Mouse (Mus musculus) kidney, postnatal 25 days (tissue): Measurements from ENCODE around the gene Chst4.
"Not testable (repeated sequence)": the region's sequence is repeated elsewhere in the genome, so short reads cannot be mapped to it uniquely, and the experiment has no call there.

ENCODE experiments used
- DNase-seq, 2 experiments: peaks; one replicate each; pipeline ENCODE4 v3.0.0; 2021; ENCODE audit warnings: mixed read lengths in 2 of 2

Gene Chst4

DNA sequence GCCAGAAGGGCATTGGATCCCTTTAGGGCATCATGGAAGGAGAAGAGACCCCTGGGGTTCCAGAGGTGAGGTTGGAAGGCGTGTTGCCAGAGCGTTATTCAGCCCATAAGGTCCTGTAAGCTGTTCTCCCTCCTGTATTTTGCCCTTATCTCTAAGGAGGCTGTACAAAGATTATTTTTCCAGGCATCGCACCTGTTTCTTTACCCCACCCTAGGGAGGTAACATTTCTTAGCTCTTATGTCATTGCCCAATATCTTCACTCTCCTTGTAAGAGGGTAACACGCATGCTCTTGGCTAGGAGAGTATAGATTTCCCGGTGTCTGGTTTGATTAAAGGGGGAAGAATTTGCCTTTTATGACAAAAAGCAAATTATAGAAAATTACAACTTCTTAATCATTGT lies at the start of gene Chst4:
Gene Chst4 (minus strand): TSS at position 82 of the 400 bp plus-strand sequence.
- DNase-seq, result no peak

DNA sequence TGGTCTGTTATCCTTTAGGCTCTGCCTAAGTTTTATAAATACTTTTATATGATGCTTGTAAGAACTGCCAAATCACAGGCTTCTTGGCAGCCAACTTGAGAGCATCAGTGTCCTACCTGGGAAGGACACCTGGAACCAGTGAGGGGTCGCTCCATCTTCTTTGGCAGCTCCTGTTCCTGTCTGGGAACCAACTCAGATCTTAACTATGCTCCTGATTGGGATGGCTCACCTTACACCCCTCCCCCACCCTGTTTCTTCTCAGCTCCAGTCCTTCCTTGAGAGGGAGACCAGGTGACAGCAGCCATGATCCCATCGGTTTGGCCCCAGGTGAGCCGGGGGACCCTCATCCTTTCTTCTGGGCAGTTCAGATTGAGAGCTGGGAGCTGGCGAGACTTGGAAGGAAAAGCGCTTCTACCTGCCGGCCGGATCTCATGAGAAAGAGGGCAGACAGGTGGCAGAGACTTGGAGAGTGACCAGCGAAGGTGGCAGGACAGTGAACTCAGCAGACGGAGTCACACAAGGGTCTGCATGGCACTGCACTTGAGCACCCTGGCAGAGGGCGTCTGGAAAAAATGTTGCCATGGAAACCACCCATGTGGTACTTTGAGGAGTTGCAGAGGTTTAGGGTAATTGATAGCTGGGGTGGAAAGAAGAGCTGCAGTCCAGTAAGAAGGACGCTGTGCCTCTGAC lies 43.0 kb upstream of the Chst4 start:
- DNase-seq, result no peak

DNA sequence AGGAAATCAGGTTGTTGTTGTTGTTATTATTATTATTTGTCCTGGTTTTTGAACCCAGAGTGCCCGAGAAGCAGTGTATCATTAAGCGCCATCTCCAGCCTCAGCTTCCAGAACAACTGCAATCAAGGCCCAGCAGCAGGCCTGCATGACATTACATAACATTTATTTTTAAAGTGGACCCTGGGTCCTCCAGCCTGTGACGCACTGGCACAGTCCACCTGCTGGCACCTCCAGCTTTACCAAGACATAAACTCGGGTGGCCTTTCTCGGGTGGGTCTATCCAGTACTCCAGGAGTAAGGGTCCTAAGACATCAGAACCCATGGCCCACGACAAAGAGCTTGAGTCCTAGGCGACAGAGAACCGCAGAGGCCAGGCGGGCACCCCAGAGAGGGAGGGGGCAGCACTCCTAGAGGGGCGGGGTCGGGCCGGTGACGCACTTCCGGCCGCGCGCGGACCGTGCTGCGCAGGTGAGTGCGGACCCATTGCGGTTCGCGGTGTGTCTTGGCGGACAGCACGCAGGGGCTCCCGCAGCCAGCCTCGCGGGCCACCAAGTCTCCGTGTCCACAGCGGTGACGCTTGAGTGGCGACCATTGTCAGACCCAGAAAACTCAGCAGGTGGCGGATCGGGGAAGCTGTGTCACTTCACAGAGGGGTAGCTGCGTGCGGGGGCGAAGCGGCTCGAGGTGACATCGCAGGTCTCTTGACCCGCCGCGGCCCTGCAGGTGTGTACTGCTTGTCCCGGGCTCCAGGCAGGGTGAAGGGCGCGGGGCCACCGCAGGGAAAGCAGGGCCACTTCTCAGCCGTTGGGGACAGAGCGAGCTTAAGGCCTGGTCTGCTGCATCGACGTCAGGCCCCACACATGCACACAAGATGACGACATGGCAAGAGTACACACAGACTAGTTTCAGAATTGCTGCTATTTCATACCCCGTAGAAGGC lies 40.0 kb upstream of the Chst4 start, which contains the start of gene Zfp612:
Gene Zfp612 (plus strand): TSS at position 465 of the 940 bp plus-strand sequence.
- DNase-seq, result peak; percentile 66 to 86

DNA sequence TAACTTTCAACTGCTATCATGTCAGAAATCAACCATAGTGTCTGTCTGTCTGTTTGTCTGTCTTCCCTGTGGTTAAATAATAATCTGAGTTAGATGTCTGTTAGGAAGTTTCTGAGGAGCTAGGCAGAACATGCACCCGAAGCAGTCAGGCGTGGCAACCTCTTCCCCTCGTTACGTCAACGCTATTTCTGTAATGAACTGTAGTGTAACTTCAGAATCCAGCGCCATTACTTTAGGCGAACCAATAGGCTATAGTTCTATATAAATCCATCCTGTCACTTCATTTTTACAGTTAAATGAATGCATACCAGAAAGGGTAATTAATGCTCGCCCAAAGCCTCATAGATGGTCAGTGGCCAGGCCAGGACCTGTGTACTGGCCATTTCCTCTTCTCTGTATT lies 35.0 kb upstream of the Chst4 start:
- no peak for DNase-seq

DNA sequence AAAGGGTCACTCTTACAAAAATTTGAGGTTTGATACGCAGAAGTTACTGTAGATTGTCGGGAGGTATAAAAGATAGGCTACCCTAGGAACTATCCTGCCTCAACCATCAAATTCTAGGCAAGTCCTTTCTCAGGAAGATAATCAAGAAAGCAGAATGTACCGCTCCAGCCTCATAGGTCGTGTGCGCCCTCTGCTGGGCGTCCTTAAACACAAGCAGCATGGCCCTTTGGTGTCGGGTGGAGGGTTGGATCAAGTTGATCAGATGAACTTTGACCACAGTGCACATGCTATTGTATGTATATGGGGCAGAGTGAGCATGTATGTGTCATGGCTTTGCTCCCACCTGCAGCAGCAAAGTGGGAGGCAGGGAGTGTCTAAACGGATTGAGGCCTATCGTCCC lies 32.1 kb upstream of the Chst4 start:
- peak; percentile 62 to 72 for DNase-seq

DNA sequence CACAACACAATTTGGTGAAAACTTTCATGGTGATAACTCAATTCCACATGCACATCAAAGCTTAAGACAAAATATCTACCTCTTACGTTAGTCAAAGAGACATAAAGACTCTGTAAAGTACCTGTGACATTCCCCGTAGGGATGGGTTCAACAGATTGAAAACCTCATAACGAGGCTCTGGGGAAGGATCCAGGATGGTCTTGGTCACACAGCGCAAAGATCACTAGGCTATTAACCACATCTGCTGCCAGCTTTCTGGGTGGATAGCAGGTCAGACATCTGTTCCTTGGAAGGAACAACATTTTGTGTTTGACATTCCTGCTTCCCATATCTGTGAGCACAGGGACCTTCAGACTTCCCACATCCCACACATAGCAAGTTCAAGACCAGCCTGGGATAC lies 30.2 kb upstream of the Chst4 start:
- DNase-seq, result no peak

DNA sequence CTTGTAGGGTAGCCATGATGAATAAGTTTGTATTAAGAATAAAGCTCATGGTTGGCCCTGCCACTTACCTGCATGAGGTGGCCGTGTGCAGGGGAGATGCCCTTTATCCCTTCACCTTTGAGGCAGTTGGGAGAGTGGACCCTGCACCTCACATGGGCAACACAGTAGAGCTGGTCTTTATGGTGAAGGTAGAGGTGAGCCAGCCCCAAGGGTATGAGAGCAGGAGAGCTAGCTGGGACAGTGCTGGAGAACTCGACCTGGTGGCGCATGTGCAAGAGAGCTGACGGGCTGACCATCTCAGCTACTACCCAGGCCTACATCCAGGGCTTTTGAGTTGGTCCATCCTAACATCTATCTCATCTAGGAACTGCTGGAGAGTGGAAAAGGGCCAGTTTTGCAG lies 26.1 kb upstream of the Chst4 start:
- DNase-seq, result no peak

DNA sequence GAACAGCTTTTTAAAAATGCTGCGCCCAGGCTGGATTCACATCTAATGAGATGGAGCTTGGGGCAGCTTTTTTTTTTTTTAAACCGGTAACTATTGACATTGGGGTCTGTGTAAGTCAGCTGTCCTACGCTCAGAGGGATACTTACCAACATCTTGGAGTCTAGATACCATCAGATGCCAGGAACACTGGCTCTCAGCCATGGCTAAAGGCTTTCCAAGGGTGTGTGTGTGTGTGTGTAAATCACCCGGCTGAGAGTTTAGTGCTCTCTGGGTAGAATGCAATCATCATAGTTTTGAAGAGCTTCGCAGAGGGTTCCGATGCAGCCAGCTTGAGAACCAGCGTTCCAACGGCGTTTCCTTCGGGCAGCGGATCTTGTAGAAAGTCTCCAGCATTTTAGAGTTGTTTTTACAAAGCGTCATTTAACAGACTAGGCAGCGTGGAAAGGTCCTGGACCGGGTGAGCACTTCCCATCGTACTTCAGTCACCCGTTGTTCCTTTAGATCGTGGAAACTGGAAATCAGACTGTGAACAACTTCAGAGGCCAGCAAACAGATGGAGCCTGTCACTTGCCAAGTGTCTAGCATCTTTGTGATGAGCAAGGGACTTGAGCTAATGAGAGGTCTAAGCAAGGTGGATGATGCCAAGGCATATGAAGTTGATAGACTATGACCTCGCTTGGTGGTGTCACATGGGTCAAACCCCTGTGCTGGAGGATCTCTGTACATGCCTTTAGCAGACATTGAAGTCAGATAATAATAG lies 25.2 kb upstream of the Chst4 start:
- DNase-seq, result no peak

DNA sequence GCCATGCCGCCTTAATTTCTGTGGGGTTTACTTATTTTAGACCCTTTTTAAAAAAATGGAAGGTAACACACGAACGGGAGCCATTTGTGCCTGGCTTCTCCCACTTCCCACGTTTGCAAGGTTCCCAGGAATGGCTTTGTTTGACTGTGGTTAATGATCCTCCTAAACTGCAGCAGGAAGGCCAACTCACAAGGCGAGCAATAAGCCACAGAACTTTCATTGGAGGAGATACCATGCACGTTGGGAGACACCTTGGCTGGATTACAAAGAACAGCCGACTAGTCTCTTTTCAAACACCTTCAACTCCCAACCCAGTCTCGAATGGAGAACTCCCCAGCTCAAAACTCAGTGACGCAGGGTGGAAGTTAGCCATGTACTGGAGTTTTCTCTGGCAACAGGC lies 24.6 kb upstream of the Chst4 start:
- no peak for DNase-seq

DNA sequence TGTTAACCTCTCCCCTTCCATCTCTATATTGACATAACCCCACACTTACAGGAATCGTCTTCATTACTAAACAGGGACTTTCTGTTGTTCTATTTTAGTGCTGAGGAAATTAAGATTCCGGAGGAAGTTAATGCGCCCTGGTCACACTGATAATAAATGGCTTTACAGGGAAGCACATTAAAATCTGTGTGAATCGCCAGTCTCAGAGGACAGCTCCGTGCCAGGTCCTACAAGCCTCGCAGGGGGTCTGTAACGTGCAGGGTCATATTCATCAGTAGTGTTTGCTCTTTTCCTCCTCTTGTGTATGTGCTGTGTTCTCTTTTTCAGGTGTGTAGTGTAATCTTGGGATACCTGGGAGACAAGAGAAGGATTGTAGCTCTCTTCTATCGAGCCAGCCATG lies 18.7 kb upstream of the Chst4 start:
- no peak for DNase-seq

DNA sequence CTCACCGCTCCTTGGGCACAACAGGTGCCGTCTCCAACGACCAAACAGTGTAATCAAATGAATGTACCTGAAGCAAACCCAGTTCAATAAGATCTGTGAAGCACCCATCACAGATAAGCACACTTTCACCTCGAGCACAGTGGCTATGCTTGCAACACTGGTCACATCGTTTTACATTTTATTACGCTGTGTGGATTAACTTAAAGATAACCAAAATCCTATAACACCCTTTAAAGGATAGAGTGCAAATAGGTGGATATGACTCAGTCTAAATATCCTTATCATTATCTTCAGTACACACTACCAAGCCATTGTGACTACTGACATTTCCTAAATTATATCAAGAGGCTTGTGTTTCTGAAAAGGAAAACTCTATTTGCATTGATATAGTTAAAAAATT lies 11.7 kb upstream of the Chst4 start:
- DNase-seq, result no peak

DNA sequence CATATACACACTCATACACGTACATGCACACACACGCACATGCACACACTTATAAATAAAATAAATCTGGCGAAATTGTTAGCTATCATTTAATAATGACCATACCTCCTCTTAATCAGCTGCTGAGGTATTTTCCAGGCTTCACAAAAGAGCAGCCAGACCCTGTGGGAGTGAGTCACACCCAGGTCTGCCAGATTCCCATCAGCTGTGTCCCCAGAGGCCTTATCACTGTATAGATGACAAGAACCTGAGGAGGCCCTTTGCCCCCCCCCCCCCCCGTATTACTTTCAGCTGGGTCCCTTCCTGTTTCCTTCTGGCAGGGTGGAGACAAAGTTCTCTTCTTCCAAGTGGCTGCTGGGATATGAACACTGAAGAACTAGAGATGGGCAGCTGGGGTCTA lies 969 bp upstream of the Chst4 start:
- DNase-seq, result no peak

DNA sequence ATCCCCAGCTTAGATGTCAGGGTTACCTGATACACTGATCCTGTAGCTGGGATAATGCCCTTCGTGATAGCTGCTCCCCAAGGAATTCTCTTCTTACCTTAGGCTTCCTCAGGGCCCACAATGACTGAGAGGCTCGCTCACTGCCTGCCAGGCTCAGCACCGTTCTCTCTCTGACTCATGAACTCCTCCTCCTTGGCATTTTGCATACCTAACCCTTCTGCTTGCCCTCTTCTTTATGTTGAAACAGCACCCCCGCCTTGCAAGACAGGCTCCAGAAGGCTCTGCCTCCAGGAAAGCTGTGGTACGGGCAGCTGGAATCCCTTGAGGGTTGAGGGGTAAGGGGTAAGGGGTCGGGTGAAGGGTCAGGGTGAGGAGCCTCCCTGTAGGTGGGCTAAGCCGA lies 324 bp downstream of the Chst4 start:
- DNase-seq, result no peak

DNA sequence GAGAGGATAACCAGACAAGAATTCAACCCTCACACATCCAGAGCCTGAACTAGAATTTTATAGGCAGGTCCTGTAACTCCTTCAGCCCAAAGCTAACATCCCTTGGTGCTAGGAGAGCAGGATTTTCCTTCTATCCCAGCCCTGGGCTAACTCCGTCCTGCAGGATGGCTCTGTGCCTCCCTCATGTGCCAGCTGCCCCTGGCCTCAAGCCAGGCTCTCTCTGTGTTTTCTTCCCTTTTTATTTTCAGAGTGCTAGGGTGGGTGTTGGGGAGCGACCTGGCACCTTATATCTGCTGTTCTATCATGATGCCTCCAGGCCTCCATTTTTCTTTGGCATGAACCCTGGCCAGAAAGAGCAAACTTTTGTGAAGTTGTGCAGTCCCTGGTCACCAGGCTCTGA lies 3.4 kb downstream of the Chst4 start:
- no peak for DNase-seq

DNA sequence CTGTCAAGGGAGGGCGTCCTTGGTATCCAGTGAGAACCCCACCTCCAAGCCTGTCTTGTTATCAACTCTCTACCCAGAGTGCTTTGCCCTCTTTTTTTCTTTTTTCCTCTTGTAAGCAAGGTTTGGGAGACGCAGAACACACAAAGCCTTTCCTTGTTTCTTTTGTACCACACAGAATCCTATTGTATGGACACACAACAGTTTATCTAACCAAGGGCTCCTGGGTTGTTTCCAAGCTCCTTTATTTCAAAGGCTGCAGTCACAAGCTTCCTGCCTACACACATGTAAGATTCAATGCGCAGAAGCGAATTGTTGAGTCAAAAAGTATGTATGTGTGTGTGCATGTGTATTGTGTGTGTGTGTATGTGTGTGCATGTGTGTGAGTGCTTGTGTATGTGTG lies 5.2 kb downstream of the Chst4 start:
- no peak for DNase-seq

DNA sequence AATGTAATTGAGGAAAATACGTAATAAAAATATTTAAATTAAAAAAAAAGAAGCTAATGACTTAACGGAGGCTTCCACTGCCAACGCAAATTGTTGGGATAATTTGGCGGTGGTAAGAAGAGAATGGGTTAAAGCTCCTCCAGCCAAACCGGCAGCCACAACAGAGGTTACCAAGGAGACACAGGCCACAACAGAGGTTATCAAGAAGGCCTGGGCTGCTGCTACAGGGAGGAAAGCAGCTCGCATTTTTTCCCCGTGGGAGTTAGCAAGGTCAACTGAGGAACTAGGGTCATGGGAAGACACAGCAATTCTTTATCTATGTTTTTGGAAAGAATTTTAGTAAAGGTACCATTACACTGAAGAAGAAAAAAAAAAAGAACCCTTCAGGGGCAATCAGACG lies 5.8 kb downstream of the Chst4 start:
- DNase-seq, result not testable (repeated sequence)

DNA sequence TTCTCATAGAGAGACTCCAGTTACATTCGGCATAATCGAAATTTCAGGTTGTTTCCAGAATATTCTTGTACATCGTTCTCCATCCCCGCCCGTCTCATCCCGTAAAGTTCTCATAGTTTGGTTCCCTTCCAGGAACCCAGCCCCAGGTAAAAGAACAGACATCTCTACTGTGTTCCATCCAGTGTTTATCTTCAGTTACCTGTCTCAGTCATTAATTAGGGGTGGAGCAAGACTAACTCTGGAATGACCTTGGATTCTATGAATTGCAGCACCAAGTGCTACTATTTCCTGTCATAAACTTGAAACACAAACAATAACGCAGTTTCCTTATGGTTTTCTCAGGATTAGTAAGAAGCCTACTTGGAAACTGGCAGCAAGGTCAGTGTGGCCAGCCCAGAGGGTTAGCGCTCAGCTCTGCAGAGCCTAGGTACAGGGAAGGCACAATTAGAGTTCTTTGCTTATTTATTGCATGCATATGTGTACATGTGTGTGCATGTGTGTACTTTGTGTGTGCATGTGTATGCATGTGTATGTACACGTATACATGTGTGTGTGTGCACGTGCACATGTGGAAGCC lies 16.7 kb downstream of the Chst4 start:
- no peak for DNase-seq

DNA sequence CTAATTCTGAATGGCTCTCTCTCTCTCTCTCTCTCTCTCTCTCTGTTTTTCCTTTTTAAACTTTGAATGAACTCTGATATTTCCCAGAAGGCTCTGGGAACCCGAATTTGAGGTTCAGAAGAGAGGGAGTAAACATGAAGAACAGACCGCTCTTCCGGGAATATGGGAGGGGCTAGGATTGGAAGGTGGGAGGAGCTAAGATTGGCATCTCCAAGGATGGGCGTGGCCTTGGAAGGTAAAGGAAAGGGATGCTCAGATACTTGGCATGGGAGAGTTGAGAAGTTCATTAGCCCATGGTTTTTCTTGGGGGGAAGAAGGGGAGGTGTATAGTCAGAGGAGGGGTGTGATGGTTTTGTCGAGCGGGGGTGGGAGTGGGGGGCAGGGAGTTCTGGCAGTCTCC lies 17.5 kb downstream of the Chst4 start:
- DNase-seq, result peak in 1 of 2 experiments; percentile 7

DNA sequence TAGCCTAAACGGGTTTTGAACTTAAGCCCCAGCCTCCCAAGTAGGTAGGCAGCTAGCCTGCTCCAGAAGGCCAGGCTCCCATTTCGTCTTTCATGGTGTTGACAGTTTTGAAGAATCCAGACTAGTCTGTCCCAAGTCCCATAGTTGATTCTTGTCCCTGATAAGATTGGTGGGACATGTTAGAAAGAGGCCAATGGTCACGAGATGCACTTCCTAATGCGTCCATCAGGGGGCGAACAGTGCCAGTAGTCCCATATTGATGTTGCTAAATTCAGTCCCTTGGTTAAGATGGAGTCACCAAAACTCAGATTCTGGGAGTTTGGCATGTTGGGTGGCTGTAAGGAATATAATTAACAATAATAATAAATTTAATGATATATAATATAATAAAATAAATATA lies 28.7 kb downstream of the Chst4 start:
- peak; percentile 57 to 71 for DNase-seq

DNA sequence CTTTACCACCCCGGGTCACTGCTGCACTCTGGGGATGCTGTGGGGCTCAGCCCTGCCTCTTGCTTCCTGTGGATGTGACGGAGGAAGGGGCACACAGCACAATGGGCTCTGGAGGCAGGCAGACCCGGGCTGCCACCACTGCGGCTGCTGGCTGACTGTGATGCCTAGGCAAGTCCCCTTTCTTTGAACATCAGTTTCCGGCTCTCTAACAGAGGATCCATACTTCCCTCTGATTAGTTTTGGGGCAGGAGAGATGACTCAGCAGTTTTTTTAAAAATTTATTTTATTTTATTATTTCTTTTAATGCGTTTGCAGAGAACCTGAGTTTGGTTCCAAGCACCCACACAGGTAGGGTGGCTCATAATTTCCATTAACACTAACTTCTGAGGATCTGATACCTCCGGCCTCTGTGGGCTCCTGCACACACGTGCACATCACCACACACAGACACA lies 30.5 kb downstream of the Chst4 start:
- DNase-seq, result no peak

DNA sequence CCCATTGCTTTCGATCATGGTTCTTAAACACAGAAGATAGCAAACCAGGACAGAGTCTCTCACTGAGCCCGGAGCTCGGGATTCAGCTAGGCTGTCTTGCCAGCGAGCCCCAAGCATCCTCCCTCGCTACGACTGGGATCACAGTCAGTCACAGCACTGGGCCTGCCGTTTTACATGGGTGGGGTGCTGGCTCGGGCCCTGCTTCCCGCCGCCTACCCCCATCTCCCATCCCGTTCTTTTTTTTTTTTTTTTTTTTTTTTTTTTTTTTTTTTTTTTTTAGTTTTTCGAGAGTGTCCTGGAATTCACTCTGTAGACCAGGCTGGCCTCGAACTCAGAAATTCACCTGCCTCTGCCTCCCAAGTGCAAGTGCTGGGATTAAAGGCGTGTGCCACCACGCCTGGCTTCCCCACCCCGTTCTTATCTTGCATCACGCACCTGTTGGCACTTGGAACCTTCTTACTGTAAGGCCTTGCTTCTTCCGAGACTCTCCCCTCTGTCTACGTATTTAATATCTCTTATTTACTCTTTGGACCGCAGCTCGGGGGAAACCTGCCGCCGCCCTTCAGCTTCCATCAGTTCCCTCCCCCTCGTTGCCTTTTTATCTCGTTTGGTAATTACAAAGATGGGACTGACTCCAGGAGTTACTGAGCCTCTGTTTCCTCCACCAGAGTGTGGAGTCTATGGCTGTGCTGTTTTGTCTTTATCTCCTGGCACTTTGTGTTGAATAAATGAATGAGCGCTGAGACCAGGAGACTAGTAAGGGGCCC lies 31.1 kb downstream of the Chst4 start:
- DNase-seq, result no peak
